Mouse (Mus musculus) layer of hippocampus, postnatal 14 days (tissue): Measurements from ENCODE around the gene Nelfcd. TPM values are rescaled to one million over a fixed set of nuclear protein-coding genes. Genes with fewer than 3 reads are reported as not detected.

ENCODE experiments used
- DNase-seq, 2 experiments: peaks; one replicate each; pipeline ENCODE4 v3.0.0; 2021 to 2022; ENCODE audit warnings: low spot score in 2 of 2, mixed read lengths in 1 of 2
- long read RNA-seq, 2 experiments: library from polyadenylated mRNA; stranded (forward); transcript quantifications; one replicate each; pipeline ENCODE4 v2.0.0; 2021
- total RNA-seq, 2 experiments: library from RNA; stranded (reverse); gene quantifications; 2 replicates each; pipeline ENCODE4 v1.2.3; 2021

Nelfcd gene
- total RNA-seq, result 10 to 100 TPM; 51.5 to 52.0 TPM
- long read RNA-seq, experiment 1, transcript Nelfcd-202 (15 exons, 2,279 nt), result major isoform, 88 of 104 reads
- long read RNA-seq, experiment 1, partial matches to known transcripts, result 6 of 104 reads
- long read RNA-seq, experiment 1, other reads (novel, unspliced or antisense), result 10 of 104 reads
- long read RNA-seq, experiment 2, transcript Nelfcd-202 (15 exons, 2,279 nt), result major isoform, 104 of 120 reads
- long read RNA-seq, experiment 2, partial matches to known transcripts, result 4 of 120 reads
- long read RNA-seq, experiment 2, other reads (novel, unspliced or antisense), result 12 of 120 reads

GRCm38 (mm10) chr2:174415731-174416310 lies at the start of gene Nelfcd:
Gene Nelfcd, plus strand, starts transcription at chr2:174415804.
- DNase-seq, result peak; percentile 91 to 95

GRCm38 (mm10) chr2:174366571-174366970 lies 49.0 kb upstream of the Nelfcd start:
- no peak for DNase-seq

- no peak for DNase-seq
Observed at GRCm38 (mm10) chr2:174381021-174381420, 34.6 kb upstream of the Nelfcd start.

GRCm38 (mm10) chr2:174391936-174392335 lies 23.7 kb upstream of the Nelfcd start:
- DNase-seq, result no peak

GRCm38 (mm10) chr2:174392554-174392953 lies 23.1 kb upstream of the Nelfcd start:
- DNase-seq, result no peak

GRCm38 (mm10) chr2:174393383-174393782 lies 22.2 kb upstream of the Nelfcd start:
- DNase-seq, result no peak

GRCm38 (mm10) chr2:174396643-174397042 lies 19.0 kb upstream of the Nelfcd start:
- no peak for DNase-seq

GRCm38 (mm10) chr2:174397065-174397464 lies 18.5 kb upstream of the Nelfcd start:
- no peak for DNase-seq

GRCm38 (mm10) chr2:174397881-174398280 lies 17.7 kb upstream of the Nelfcd start:
- no peak for DNase-seq

GRCm38 (mm10) chr2:174400396-174400795 lies 15.2 kb upstream of the Nelfcd start:
- DNase-seq, result peak in 1 of 2 experiments; percentile 15

GRCm38 (mm10) chr2:174410222-174410621 lies 5.4 kb upstream of the Nelfcd start:
- DNase-seq, result no peak

GRCm38 (mm10) chr2:174413127-174413526 lies 2.5 kb upstream of the Nelfcd start:
- DNase-seq, result no peak

GRCm38 (mm10) chr2:174415001-174415730 lies 438 bp upstream of the Nelfcd start:
- DNase-seq, result no peak

GRCm38 (mm10) chr2:174421107-174421506 lies 5.5 kb downstream of the Nelfcd start:
- DNase-seq, result no peak

GRCm38 (mm10) chr2:174424301-174425085 lies 8.9 kb downstream of the Nelfcd start:
- no peak for DNase-seq

GRCm38 (mm10) chr2:174426856-174427255 lies 11.3 kb downstream of the Nelfcd start:
- DNase-seq, result no peak

GRCm38 (mm10) chr2:174428076-174428835 lies 12.7 kb downstream of the Nelfcd start:
- no peak for DNase-seq

GRCm38 (mm10) chr2:174428996-174429591 lies 13.5 kb downstream of the Nelfcd start:
- DNase-seq, result no peak

- DNase-seq, result no peak
Observed at GRCm38 (mm10) chr2:174434943-174435342, 19.3 kb downstream of the Nelfcd start.

- DNase-seq, result no peak
Observed at GRCm38 (mm10) chr2:174436076-174436701, 20.6 kb downstream of the Nelfcd start.
